ENCODE assay signal across 30 mouse cellular contexts in the genomic region with DNA sequence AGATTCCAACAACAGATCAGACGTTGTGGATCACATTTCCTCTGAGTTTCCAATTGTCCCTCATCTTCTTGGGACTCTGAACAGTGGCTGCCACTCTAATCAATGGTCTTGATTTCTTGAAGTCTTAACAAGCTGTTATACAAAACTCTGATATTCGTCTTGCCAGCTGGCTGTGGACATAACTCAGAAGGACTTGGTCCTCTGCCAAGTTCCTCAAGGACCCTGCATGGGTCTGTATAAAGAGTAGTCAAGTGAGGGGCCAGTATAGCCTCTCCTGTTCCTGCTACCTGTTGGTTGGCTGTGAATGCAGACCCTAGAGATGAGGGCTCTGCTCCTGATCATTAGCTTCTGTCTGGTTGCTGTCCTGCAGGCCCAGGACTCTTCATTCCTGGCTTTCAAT. TPM values are rescaled to one million over a fixed set of nuclear protein-coding genes. Genes with fewer than 3 reads are reported as not detected.
"Had no signal": no experiment of that assay in that cellular context is flagged by ENCODE, and none has a peak within 500 bp of the region (broad histone marks: within the 10 kb centered on the region; RNA-seq: fewer than 3 reads in every experiment).

A gene (plus strand): TSS at position 301 of the 400 bp plus-strand sequence.

- H3K27ac ChIP-seq: gastrocnemius, adult 2 months; heart, adult 2 months; heart, embryonic 10.5 days; hindbrain, embryonic 10.5 days; hindbrain, embryonic 12.5 days; hindbrain, embryonic 14.5 days; intestine, embryonic 15.5 days; layer of hippocampus, adult 2 months; left cerebral cortex, adult 2 months; limb, embryonic 10.5 days; limb, embryonic 12.5 days had no signal

- DNase-seq: gastrocnemius, adult 2 months; gastrocnemius, postnatal 10 days; gastrocnemius, postnatal 25 days; heart, adult 2 months; heart, postnatal 10 days; heart, postnatal 4 days; kidney, adult 18-20 months; kidney, adult 8-10 months; kidney, postnatal 10 days; kidney, postnatal 25 days; kidney, postnatal 4 days; liver had no signal

- H3K27me3 ChIP-seq: hindbrain, embryonic 12.5 days; intestine, embryonic 15.5 days had no signal

- ATAC-seq: hindbrain, embryonic 16.5 days; inflammation-experienced regulatory T-cells, adult 6 months; intestine, embryonic 15.5 days; intestine, postnatal 0 days had no signal

- H3K36me3 ChIP-seq: heart, embryonic 10.5 days; heart, embryonic 12.5 days; hindbrain, embryonic 10.5 days; hindbrain, embryonic 12.5 days; intestine, embryonic 15.5 days; limb, embryonic 10.5 days; limb, embryonic 12.5 days had no signal

- H3K4me3 ChIP-seq: gastrocnemius, adult 2 months; heart, adult 2 months; heart, embryonic 10.5 days; heart, embryonic 12.5 days; hindbrain, embryonic 10.5 days; hindbrain, embryonic 12.5 days; intestine, embryonic 15.5 days; layer of hippocampus, adult 2 months; left cerebral cortex, adult 2 months; limb, embryonic 10.5 days; limb, embryonic 12.5 days had no signal

- H3K9ac ChIP-seq: heart, embryonic 12.5 days; hindbrain, embryonic 12.5 days; hindbrain, embryonic 14.5 days; intestine, embryonic 15.5 days; limb, embryonic 12.5 days had no signal

- H3K4me1 ChIP-seq: heart, embryonic 12.5 days; hindbrain, embryonic 10.5 days; hindbrain, embryonic 12.5 days; intestine, embryonic 15.5 days; limb, embryonic 10.5 days; limb, embryonic 12.5 days had no signal

- H3K4me2 ChIP-seq: heart, embryonic 12.5 days; hindbrain, embryonic 12.5 days; hindbrain, embryonic 14.5 days; intestine, embryonic 15.5 days; limb, embryonic 12.5 days had no signal

- H3K9me3 ChIP-seq: heart, embryonic 10.5 days; heart, embryonic 12.5 days; hindbrain, embryonic 10.5 days; hindbrain, embryonic 12.5 days; intestine, embryonic 15.5 days; limb, embryonic 10.5 days; limb, embryonic 12.5 days had no signal

RNA-seq across cellular contexts. Expression of the gene that starts here (rescaled TPM):
- polyA plus RNA-seq: frontal cortex, adult 2 months; heart, adult 2 months; heart, embryonic 10.5 days; heart, embryonic 12.5 days; heart, embryonic 14.5 days; heart, embryonic 16.5 days; hindbrain, embryonic 10.5 days; hindbrain, embryonic 12.5 days; hindbrain, embryonic 14.5 days; hindbrain, embryonic 16.5 days; inflammation-experienced regulatory T-cells, adult 6 months; intestine, embryonic 15.5 days; intestine, postnatal 0 days; kidney, embryonic 16.5 days; limb, embryonic 10.5 days; limb, embryonic 12.5 days; limb, embryonic 14.5 days had no signal
